Mouse (Mus musculus): Measurements from ENCODE around the gene Hrh2. TPM values are rescaled to one million over a fixed set of nuclear protein-coding genes. Genes with fewer than 3 reads are reported as not detected.

The Hrh2 gene
- polyA plus RNA-seq, 1 experiment from 2014 or later, result 0.33 TPM

DNA sequence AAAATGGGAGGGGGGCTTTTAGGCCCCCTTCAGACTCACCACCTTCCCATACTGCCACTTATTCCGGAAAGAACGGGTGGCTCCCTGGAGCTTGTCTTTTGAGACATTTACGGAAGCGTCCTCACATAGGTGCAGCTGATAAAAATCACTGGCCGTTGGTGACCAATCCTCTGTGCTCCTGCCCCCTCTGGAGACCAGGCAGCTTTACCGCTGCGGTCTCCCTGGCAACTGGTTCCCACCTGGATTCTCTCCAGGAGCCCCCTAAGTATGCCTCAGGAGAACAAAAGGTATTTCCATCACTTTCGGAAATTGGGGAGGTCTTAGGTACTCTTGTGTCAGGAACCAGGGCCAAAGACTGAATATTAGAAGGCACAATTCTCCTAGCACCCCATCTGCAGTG, 89.7 kb downstream of the Hrh2 start:
- H3K4me2 ChIP-seq (replicated peaks), result 0 out of 2 replicates have a peak overlapping the region, but pooled peaks have one; percentile 2
- peaks cover 24% of the 10 kb centered on the region for H3K4me1 ChIP-seq
- H3K36me3 ChIP-seq, result no peaks in the 10 kb centered on the region
- no peaks in the 10 kb centered on the region for H3K9me3 ChIP-seq
- H3K27me3 ChIP-seq, result no peaks in the 10 kb centered on the region
- peak overlapping the region; percentile 74 for H3K27ac ChIP-seq (replicated peaks)
- ATAC-seq (replicated peaks), result no peak
- H3K9ac ChIP-seq (replicated peaks), result no peak overlapping the region
- no peak overlapping the region for H3K4me3 ChIP-seq
- 21% methylated on average over 8 of the region's 8 CpGs for WGBS

DNA sequence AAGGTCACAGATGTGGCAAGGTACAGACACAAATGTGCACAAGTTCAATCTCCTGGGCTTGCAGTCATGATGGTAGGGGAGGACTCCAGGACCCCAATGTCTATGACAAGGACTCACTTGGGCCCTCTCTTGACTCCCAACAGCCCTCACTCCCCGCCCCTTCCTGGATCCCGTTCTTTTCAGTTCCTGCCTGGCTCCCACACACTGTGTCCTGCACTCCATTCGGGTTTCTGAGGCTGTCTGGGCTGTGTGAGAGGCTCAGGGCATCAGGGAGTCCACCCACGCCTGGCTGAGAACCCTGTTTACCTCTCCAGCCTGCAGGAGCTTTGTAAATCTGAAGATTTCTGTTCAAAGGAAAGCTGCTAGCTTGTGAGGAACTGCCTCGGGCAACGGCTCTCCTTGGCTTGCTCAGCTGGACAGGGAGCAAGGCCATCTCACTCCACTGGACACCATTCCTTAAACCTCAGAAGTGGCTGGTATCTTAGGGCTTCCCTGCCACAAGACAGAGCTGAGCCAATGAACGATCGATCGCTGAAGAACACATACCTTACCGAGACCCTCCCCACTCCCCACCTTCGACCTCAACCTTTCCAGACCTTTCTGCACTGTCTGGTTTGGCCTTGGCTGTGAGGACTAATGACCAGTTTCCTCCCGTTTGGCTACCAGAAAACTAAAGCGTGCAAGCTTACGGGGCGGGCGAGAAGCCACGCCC, 90.4 kb downstream of the Hrh2 start:
- H3K9ac ChIP-seq (replicated peaks), result 0 out of 2 replicates have a peak overlapping the region, but pooled peaks have one; percentile 10
- no peaks in the 10 kb centered on the region for H3K9me3 ChIP-seq
- H3K36me3 ChIP-seq, result no peaks in the 10 kb centered on the region
- H3K27ac ChIP-seq (replicated peaks), result peak overlapping the region; percentile 74
- ATAC-seq (replicated peaks), result peak; percentile 68
- H3K4me2 ChIP-seq (replicated peaks), result peak overlapping the region; percentile 45
- no peaks in the 10 kb centered on the region for H3K27me3 ChIP-seq
- 10% methylated on average over 17 of the region's 17 CpGs for WGBS
- H3K4me1 ChIP-seq, result peaks cover 24% of the 10 kb centered on the region
- peak overlapping the region; percentile 26 for H3K4me3 ChIP-seq

DNA sequence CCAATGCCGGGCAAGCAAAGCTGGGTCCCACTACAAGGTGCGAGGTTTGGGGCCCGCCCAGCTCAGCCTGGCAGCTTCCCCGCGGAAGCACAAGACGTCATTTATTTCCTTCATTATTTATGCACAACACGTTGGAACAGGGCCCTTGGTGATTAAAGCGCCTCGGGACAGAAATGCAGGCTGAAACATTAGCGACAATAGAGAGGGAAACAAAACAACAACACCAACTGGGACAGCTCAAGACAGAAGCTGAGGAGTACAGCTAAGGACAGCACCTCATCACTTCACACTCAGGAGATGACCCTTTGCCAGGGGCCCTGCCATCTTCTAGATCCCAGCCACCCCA, 90.9 kb downstream of the Hrh2 start:
- peak overlapping the region; percentile 74 for H3K27ac ChIP-seq (replicated peaks)
- H3K9ac ChIP-seq (replicated peaks), result 0 out of 2 replicates have a peak overlapping the region, but pooled peaks have one; percentile 10
- no peaks in the 10 kb centered on the region for H3K27me3 ChIP-seq
- no peaks in the 10 kb centered on the region for H3K36me3 ChIP-seq
- no peaks in the 10 kb centered on the region for H3K9me3 ChIP-seq
- H3K4me3 ChIP-seq, result peak overlapping the region; percentile 26
- ATAC-seq (replicated peaks), result peak; percentile 72
- peaks cover 24% of the 10 kb centered on the region for H3K4me1 ChIP-seq
- under 1% methylated on average over 10 of the region's 10 CpGs for WGBS
- H3K4me2 ChIP-seq (replicated peaks), result peak overlapping the region; percentile 45

Other genes starting within 250 kb of the Hrh2 start
- gene Drd1, start 136.4 kb upstream of the Hrh2 start, polyA plus RNA-seq (2015; fragmentation: Nextera tagmentation; extraction: Ambion mirVana), result 10.1 and 12.3 TPM in 2 replicates
- 80.1 and 81.9 TPM in 2 replicates for gene Sfxn1, start 120.3 kb upstream of the Hrh2 start, polyA plus RNA-seq (2015; fragmentation: Nextera tagmentation; extraction: Ambion mirVana)
- gene Cplx2, start 179.2 kb downstream of the Hrh2 start, polyA plus RNA-seq (2015; fragmentation: Nextera tagmentation; extraction: Ambion mirVana), result 26.8 and 30.2 TPM in 2 replicates